In the genomic region with DNA sequence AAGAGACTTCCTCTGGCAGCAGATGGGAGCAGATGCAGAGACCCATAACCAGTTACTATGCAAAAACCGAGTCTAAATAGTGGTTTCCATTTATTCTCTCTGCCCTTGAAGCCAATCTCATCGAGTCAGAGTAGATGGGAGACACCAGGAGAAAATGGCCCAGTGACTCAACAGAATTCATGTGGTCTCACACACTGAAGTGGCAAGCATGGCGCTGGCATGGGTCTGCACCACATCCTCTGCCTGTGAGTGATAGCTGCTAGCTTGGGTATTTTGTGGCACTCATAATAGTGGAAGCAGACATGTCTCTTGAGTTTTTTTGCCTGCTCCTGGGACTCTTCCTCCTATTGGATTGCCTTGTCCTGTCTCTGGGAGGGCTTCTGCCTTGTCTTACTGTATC, we compare ENCODE assay signal across 23 mouse cellular contexts.
"Had no signal": no experiment of that assay in that cellular context is flagged by ENCODE, and none has a peak within 500 bp of the region (broad histone marks: within the 10 kb centered on the region; RNA-seq: fewer than 3 reads in every experiment).

No protein-coding gene starts in this region.

- H3K9me3 ChIP-seq: heart, embryonic 10.5 days; heart, embryonic 12.5 days; hindbrain, embryonic 10.5 days; hindbrain, embryonic 12.5 days; intestine, embryonic 15.5 days; limb, embryonic 10.5 days; limb, embryonic 12.5 days had no signal

- H3K27me3 ChIP-seq: heart, embryonic 12.5 days; hindbrain, embryonic 12.5 days; intestine, embryonic 15.5 days; limb, embryonic 12.5 days had no signal

- H3K4me3 ChIP-seq: gastrocnemius, adult 2 months; heart, embryonic 10.5 days; heart, embryonic 12.5 days; hindbrain, embryonic 10.5 days; hindbrain, embryonic 12.5 days; intestine, embryonic 15.5 days; layer of hippocampus, adult 2 months; left cerebral cortex, adult 2 months; limb, embryonic 10.5 days; limb, embryonic 12.5 days had no signal

- H3K36me3 ChIP-seq: heart, embryonic 10.5 days; heart, embryonic 12.5 days; hindbrain, embryonic 10.5 days; hindbrain, embryonic 12.5 days; intestine, embryonic 15.5 days; limb, embryonic 10.5 days; limb, embryonic 12.5 days had no signal

- ATAC-seq: hindbrain, embryonic 16.5 days; inflammation-experienced regulatory T-cells, adult 6 months; intestine, embryonic 15.5 days; intestine, postnatal 0 days had no signal

- H3K4me1 ChIP-seq: heart, embryonic 10.5 days; heart, embryonic 12.5 days; hindbrain, embryonic 10.5 days; hindbrain, embryonic 12.5 days; intestine, embryonic 15.5 days; limb, embryonic 12.5 days had no signal

- DNase-seq: gastrocnemius, adult 2 months; gastrocnemius, postnatal 14 days; gastrocnemius, postnatal 36 days; heart, adult 18-20 months; heart, postnatal 10 days; heart, postnatal 36 days; kidney, adult 18-20 months; kidney, adult 8-10 months; kidney, postnatal 14 days; kidney, postnatal 36 days; liver had no signal
